Mouse (Mus musculus) left cerebral cortex, postnatal 36 days (tissue): Measurements from ENCODE around the gene Zfp451. TPM values are rescaled to one million over a fixed set of nuclear protein-coding genes. Genes with fewer than 3 reads are reported as not detected.
"Not testable (repeated sequence)": the region's sequence is repeated elsewhere in the genome, so short reads cannot be mapped to it uniquely, and the experiment has no call there.

ENCODE experiments used
- DNase-seq, 2 experiments: peaks; one replicate each; pipeline ENCODE4 v3.0.0; 2021 to 2022; ENCODE audit warnings: low spot score in 2 of 2, mixed read lengths in 1 of 2
- intact Hi-C: fragments of 180-260 bp; cut with DNase I; formaldehyde crosslinking; loops from one replicate; pipeline ENCODE4 v1.15.1; 2025
- total RNA-seq, 2 experiments: library from RNA; stranded (reverse); gene quantifications; 2 replicates each; pipeline ENCODE4 v1.2.3; 2021

Zfp451 gene
- total RNA-seq, 2 experiments from 2014 or later: 51.2 to 62.0 TPM

- DNase-seq: no peak
- intact Hi-C loops: no loop called here
These were observed 50.6 kb downstream of the Zfp451 start for GRCm38 (mm10) chr1:33763826-33764225.

GRCm38 (mm10) chr1:33758488-33758887 lies 55.9 kb downstream of the Zfp451 start:
- DNase-seq: no peak
- intact Hi-C loops: loop anchor here (5.0 kb wide), 1 partner anchor 54 kb away; the partner anchor contains the start of gene Zfp451

GRCm38 (mm10) chr1:33757491-33758041 lies 56.8 kb downstream of the Zfp451 start, which contains the start of gene Bag2:
TSS of gene Bag2 (minus strand) at chr1:33757795.
- intact Hi-C loops: loop anchor here (5.0 kb wide), 1 partner anchor 55 kb away; the partner anchor contains the start of gene Zfp451

GRCm38 (mm10) chr1:33757033-33757413 lies 57.4 kb downstream of the Zfp451 start:
- intact Hi-C loops: loop anchor here (5.0 kb wide), 1 partner anchor 55 kb away; the partner anchor contains the start of gene Zfp451
- DNase-seq: no peak

More at GRCm38 (mm10) chr1:33757491-33758041, 56.8 kb downstream of the Zfp451 start, which contains the start of gene Bag2:
- DNase-seq: peak; percentile 67 to 73

GRCm38 (mm10) chr1:33756258-33757032 lies 58.0 kb downstream of the Zfp451 start:
- intact Hi-C loops: loop anchor here (5.0 kb wide), 1 partner anchor 56 kb away; the partner anchor contains the start of gene Zfp451
- no peak for DNase-seq

- intact Hi-C loops: loop anchor here (5.0 kb wide), 1 partner anchor 57 kb away; the partner anchor contains the start of gene Zfp451
- no peak for DNase-seq
These were observed 58.6 kb downstream of the Zfp451 start for GRCm38 (mm10) chr1:33755799-33756198.

- intact Hi-C loops: loop anchor here (5.0 kb wide), 1 partner anchor 57 kb away; the partner anchor contains the start of gene Zfp451
- no peak for DNase-seq
These were observed 59.2 kb downstream of the Zfp451 start for GRCm38 (mm10) chr1:33754965-33755735.

GRCm38 (mm10) chr1:33754089-33754488 lies 60.3 kb downstream of the Zfp451 start:
- no peak for DNase-seq

GRCm38 (mm10) chr1:33751283-33751682 lies 63.1 kb downstream of the Zfp451 start:
- DNase-seq: peak in 1 of 2 experiments; percentile 29
- intact Hi-C loops: no loop called here

More at GRCm38 (mm10) chr1:33754089-33754488, 60.3 kb downstream of the Zfp451 start:
- intact Hi-C loops: no loop called here

- DNase-seq, intact Hi-C loops: not testable (repeated sequence)
These were observed 64.7 kb downstream of the Zfp451 start for GRCm38 (mm10) chr1:33749709-33750108.

- intact Hi-C loops: no loop called here
- no peak for DNase-seq
These were observed 65.3 kb downstream of the Zfp451 start for GRCm38 (mm10) chr1:33749109-33749508.

GRCm38 (mm10) chr1:33745901-33746300 lies 68.5 kb downstream of the Zfp451 start:
- intact Hi-C loops: no loop called here
- DNase-seq: no peak

GRCm38 (mm10) chr1:33744815-33745214 lies 69.6 kb downstream of the Zfp451 start:
- DNase-seq, intact Hi-C loops: not testable (repeated sequence)

GRCm38 (mm10) chr1:33742903-33743302 lies 71.5 kb downstream of the Zfp451 start:
- intact Hi-C loops: no loop called here
- peak; percentile 44 to 46 for DNase-seq

GRCm38 (mm10) chr1:33739302-33739701 lies 75.1 kb downstream of the Zfp451 start:
- peak; percentile 69 to 79 for DNase-seq
- intact Hi-C loops: loop anchor here (2.0 kb wide), 1 partner anchor 69 kb away; no protein-coding TSS in a partner anchor

GRCm38 (mm10) chr1:33738681-33739278 lies 75.6 kb downstream of the Zfp451 start:
- no peak for DNase-seq
- intact Hi-C loops: loop anchor here (2.0 kb wide), 1 partner anchor 68 kb away; no protein-coding TSS in a partner anchor

- no peak for DNase-seq
These were observed 76.1 kb downstream of the Zfp451 start for GRCm38 (mm10) chr1:33738281-33738680.

GRCm38 (mm10) chr1:33734001-33734685 lies 80.3 kb downstream of the Zfp451 start:
- DNase-seq: no peak
- intact Hi-C loops: no loop called here

More at GRCm38 (mm10) chr1:33738281-33738680, 76.1 kb downstream of the Zfp451 start:
- intact Hi-C loops: loop anchor here (2.0 kb wide), 1 partner anchor 67 kb away; no protein-coding TSS in a partner anchor
